Mouse (Mus musculus): ENCODE data around the gene Slc44a1. TPM values are rescaled to one million over a fixed set of nuclear protein-coding genes. Genes with fewer than 3 reads are reported as not detected.

Slc44a1 gene
- polyA plus RNA-seq, 1 experiment from 2014 or later = 17.6 TPM

- H3K27ac ChIP-seq = no peak overlapping the region
- no peak for ATAC-seq (ENCODE audit: low FRiP score, low read depth)
- peaks cover 40% of the 10 kb centered on the region for H3K4me1 ChIP-seq
- H3K36me3 ChIP-seq = peaks cover 8% of the 10 kb centered on the region; the same call in 1 of the 2 replicates
- WGBS = 82% methylated on average over 3 of the region's 3 CpGs
- H3K9ac ChIP-seq = no peak overlapping the region
- no peaks in the 10 kb centered on the region for H3K27me3 ChIP-seq (replicated peaks)
- no peak overlapping the region for H3K4me2 ChIP-seq (replicated peaks)
- no peak overlapping the region for H3K4me3 ChIP-seq
- no peaks in the 10 kb centered on the region for H3K9me3 ChIP-seq
Observed at GRCm38 (mm10) chr4:53635336-53635735, 195.1 kb downstream of the Slc44a1 start.

- H3K4me2 ChIP-seq (replicated peaks) = no peak overlapping the region
- H3K9me3 ChIP-seq = no peaks in the 10 kb centered on the region
- peaks cover 34% of the 10 kb centered on the region for H3K4me1 ChIP-seq
- H3K4me3 ChIP-seq = no peak overlapping the region
- H3K36me3 ChIP-seq = peaks cover 11% of the 10 kb centered on the region; the same call in 1 of the 2 replicates
- no peak overlapping the region for H3K27ac ChIP-seq
- no peak overlapping the region for H3K9ac ChIP-seq
- peak; percentile 82 for ATAC-seq (ENCODE audit: low FRiP score, low read depth)
- WGBS = 52% methylated on average over 7 of the region's 7 CpGs
- no peaks in the 10 kb centered on the region for H3K27me3 ChIP-seq (replicated peaks)
Observed at GRCm38 (mm10) chr4:53637269-53637909, 197.2 kb downstream of the Slc44a1 start.

DNA sequence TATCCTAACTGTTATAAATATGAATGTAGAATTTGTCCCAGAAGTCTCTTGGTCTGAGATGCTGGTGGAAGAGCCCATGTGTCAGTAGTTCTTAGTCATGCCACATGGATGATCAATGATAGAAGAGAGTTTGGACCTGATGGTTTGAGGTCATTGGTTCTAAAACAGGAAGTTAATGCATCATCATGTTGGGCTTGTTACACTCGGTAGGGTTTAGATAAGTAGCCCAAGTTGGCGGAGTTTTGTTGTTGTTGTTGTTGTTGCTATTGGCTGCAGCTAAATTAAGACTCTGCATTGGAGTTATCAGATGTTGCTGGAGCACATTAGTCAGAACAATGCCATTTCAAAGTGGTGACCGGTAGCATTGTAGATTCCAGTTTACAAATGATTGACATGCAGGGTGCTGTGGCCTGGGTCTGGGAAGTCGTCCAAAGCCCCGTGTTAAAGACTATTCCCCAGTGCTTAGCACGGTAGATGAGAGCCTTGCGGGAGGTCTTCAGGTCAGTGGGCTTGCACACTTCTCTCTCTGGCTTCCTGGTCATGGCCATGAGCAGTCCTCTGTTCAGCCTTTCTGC, 198.4 kb downstream of the Slc44a1 start:
- peaks cover 11% of the 10 kb centered on the region; the same call in 1 of the 2 replicates for H3K36me3 ChIP-seq
- H3K9me3 ChIP-seq = no peaks in the 10 kb centered on the region
- H3K27ac ChIP-seq = no peak overlapping the region
- WGBS = 90% methylated on average over 7 of the region's 7 CpGs
- no peak overlapping the region for H3K9ac ChIP-seq
- ATAC-seq (ENCODE audit: low FRiP score, low read depth) = no peak
- peaks cover 24% of the 10 kb centered on the region for H3K4me1 ChIP-seq
- H3K4me3 ChIP-seq = no peak overlapping the region
- no peaks in the 10 kb centered on the region for H3K27me3 ChIP-seq (replicated peaks)
- no peak overlapping the region for H3K4me2 ChIP-seq (replicated peaks)

- H3K9me3 ChIP-seq = no peaks in the 10 kb centered on the region
- WGBS = 40% methylated on average over 3 of the region's 3 CpGs
- H3K27me3 ChIP-seq (replicated peaks) = no peaks in the 10 kb centered on the region
- H3K4me3 ChIP-seq = no peak overlapping the region
- H3K36me3 ChIP-seq = peaks cover 27% of the 10 kb centered on the region
- no peak overlapping the region for H3K4me2 ChIP-seq (replicated peaks)
- ATAC-seq (ENCODE audit: low FRiP score, low read depth) = peak; percentile 29; the same call in 1 of the 2 replicates
- H3K27ac ChIP-seq = no peak overlapping the region
- H3K4me1 ChIP-seq = peaks cover 3% of the 10 kb centered on the region; the same call in 1 of the 2 replicates
- H3K9ac ChIP-seq = no peak overlapping the region
Observed at GRCm38 (mm10) chr4:53658029-53658428, 217.8 kb downstream of the Slc44a1 start.

DNA sequence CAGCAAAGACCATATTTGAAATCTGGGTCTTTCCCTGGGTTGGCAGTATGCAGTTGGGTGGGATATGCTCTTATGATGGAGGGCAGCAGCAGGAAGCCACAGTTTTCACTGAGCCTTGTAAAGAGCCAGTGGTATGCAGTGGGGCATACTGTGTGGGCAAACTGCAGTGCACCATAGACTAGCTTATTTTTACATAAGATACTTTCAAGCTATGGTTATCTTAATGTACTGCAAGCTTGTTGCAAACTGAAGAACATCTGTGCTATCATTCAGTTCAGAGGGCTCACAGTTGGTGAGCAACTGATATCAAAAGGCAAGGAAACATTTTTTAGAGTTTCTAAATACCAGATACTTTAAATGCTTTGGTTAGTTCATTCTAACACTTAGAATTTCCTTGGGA, 220.5 kb downstream of the Slc44a1 start:
- Histone ChIP-seq H3K36me3 (peaks cover 29% of the 10 kb centered on the region), H3K4me1 (peaks cover 3% of the 10 kb centered on the region; the same call in 1 of the 2 replicates), H3K27ac (no peak overlapping the region), H3K27me3 (replicated peaks) (no peaks in the 10 kb centered on the region), H3K9ac (no peak overlapping the region), H3K4me2 (replicated peaks) (no peak overlapping the region), H3K9me3 (no peaks in the 10 kb centered on the region), H3K4me3 (no peak overlapping the region)
- no peak for ATAC-seq (ENCODE audit: low FRiP score, low read depth)

Other genes with a start within 250 kb of the Slc44a1 start
- 27.2 and 33.1 TPM in 2 replicates for gene Fsd1l, start 191.1 kb downstream of the Slc44a1 start, polyA plus RNA-seq (2016; fragmentation: Nextera tagmentation; extraction: Ambion mirVana)